Mouse (Mus musculus) E14TG2a.4 (cell line): Measurements from ENCODE around the gene Fbxl7.

Experiments
- H3K27me3 ChIP-seq: 2 replicates; pipeline ENCODE4 v1.6.1; 2014; ENCODE audit warnings: low read length, control low read depth; ENCODE audit not compliant: insufficient read depth
- H3K36me3 ChIP-seq: 2 replicates; pipeline ENCODE4 v1.6.1; 2014; ENCODE audit warnings: low read length, control low read depth; ENCODE audit not compliant: insufficient read depth
- H3K4me1 ChIP-seq: replicated peaks from 2 replicates; pipeline ENCODE4 v1.6.1; 2014; ENCODE audit warnings: low read depth, low read length, control low read depth
- H3K4me3 ChIP-seq: replicated peaks from 2 replicates; pipeline ENCODE4 v1.5.1; 2014; ENCODE audit warnings: mild to moderate bottlenecking, low read length
- H3K9me3 ChIP-seq: 2 replicates; pipeline ENCODE4 v1.6.1; 2014; ENCODE audit warnings: low read length, control low read depth
- CTCF ChIP-seq: conservative IDR thresholded peaks from 2 replicates; pipeline ENCODE4 v1.5.1; 2014; ENCODE audit warnings: low read length
- NANOG ChIP-seq: IDR thresholded peaks from 2 replicates; pipeline ENCODE4 v1.6.1; 2014; ENCODE audit warnings: borderline replicate concordance, low read length, mixed read lengths
- POU5F1 ChIP-seq: IDR thresholded peaks from 2 replicates; pipeline ENCODE4 v1.6.1; 2014; ENCODE audit warnings: low read length, borderline replicate concordance

Fbxl7 gene

GRCm38 (mm10) chr15:26842216-26842615, 53.2 kb downstream of the Fbxl7 start:
- Histone ChIP-seq H3K27me3 (no peaks in the 10 kb centered on the region), H3K4me3 (no peak overlapping the region)
- TF ChIP-seq NANOG (no peak), POU5F1 (no peak), CTCF (no peak)

GRCm38 (mm10) chr15:26838386-26838785, 57.0 kb downstream of the Fbxl7 start:
- H3K9me3 ChIP-seq: no peaks in the 10 kb centered on the region
- no peak for TF ChIP-seq POU5F1
- TF ChIP-seq CTCF: no peak
- no peak for TF ChIP-seq NANOG

More at GRCm38 (mm10) chr15:26842216-26842615, 53.2 kb downstream of the Fbxl7 start:
- Histone ChIP-seq H3K4me1 (no peaks in the 10 kb centered on the region), H3K36me3 (no peaks in the 10 kb centered on the region), H3K9me3 (peaks cover 4% of the 10 kb centered on the region)

GRCm38 (mm10) chr15:26837200-26837599, 58.2 kb downstream of the Fbxl7 start:
- no peak for TF ChIP-seq CTCF
- Histone ChIP-seq H3K36me3 (no peaks in the 10 kb centered on the region), H3K9me3 (no peaks in the 10 kb centered on the region), H3K27me3 (no peaks in the 10 kb centered on the region), H3K4me1 (no peaks in the 10 kb centered on the region; the same call in 1 of the 2 replicates), H3K4me3 (no peak overlapping the region)

More at GRCm38 (mm10) chr15:26838386-26838785, 57.0 kb downstream of the Fbxl7 start:
- Histone ChIP-seq H3K36me3 (no peaks in the 10 kb centered on the region), H3K4me3 (no peak overlapping the region), H3K27me3 (no peaks in the 10 kb centered on the region), H3K4me1 (no peaks in the 10 kb centered on the region; the same call in 1 of the 2 replicates)

GRCm38 (mm10) chr15:26834415-26834814, 61.0 kb downstream of the Fbxl7 start:
- no peak overlapping the region for H3K4me3 ChIP-seq
- TF ChIP-seq NANOG (no peak), CTCF (no peak), POU5F1 (no peak)

GRCm38 (mm10) chr15:26831141-26831540, 64.2 kb downstream of the Fbxl7 start:
- TF ChIP-seq NANOG: no peak
- TF ChIP-seq POU5F1: no peak
- TF ChIP-seq CTCF: no peak
- Histone ChIP-seq H3K9me3 (no peaks in the 10 kb centered on the region), H3K4me3 (no peak overlapping the region), H3K4me1 (no peaks in the 10 kb centered on the region), H3K27me3 (no peaks in the 10 kb centered on the region), H3K36me3 (no peaks in the 10 kb centered on the region)

More at GRCm38 (mm10) chr15:26834415-26834814, 61.0 kb downstream of the Fbxl7 start:
- H3K9me3 ChIP-seq: no peaks in the 10 kb centered on the region
- H3K36me3 ChIP-seq: no peaks in the 10 kb centered on the region
- H3K4me1 ChIP-seq: no peaks in the 10 kb centered on the region; the same call in 1 of the 2 replicates
- no peaks in the 10 kb centered on the region for H3K27me3 ChIP-seq

- no peaks in the 10 kb centered on the region for H3K9me3 ChIP-seq
- TF ChIP-seq NANOG: 0 out of 2 replicates have a peak, but pooled peaks have one; percentile 18
- no peak for TF ChIP-seq POU5F1
- TF ChIP-seq CTCF: no peak
- H3K27me3 ChIP-seq: no peaks in the 10 kb centered on the region
- no peaks in the 10 kb centered on the region for H3K36me3 ChIP-seq
- no peaks in the 10 kb centered on the region for H3K4me1 ChIP-seq
- no peak overlapping the region for H3K4me3 ChIP-seq
Observed at GRCm38 (mm10) chr15:26816931-26817330, 78.4 kb downstream of the Fbxl7 start.

- no peaks in the 10 kb centered on the region for H3K4me1 ChIP-seq
- H3K4me3 ChIP-seq: no peak overlapping the region
- no peak for TF ChIP-seq POU5F1
- no peak for TF ChIP-seq NANOG
- no peak for TF ChIP-seq CTCF
- no peaks in the 10 kb centered on the region for H3K27me3 ChIP-seq
- H3K9me3 ChIP-seq: no peaks in the 10 kb centered on the region
- H3K36me3 ChIP-seq: no peaks in the 10 kb centered on the region
Observed at GRCm38 (mm10) chr15:26812856-26813255, 82.5 kb downstream of the Fbxl7 start.

GRCm38 (mm10) chr15:26809569-26809968, 85.8 kb downstream of the Fbxl7 start:
- Histone ChIP-seq H3K27me3 (no peaks in the 10 kb centered on the region), H3K4me3 (no peak overlapping the region), H3K36me3 (no peaks in the 10 kb centered on the region), H3K9me3 (no peaks in the 10 kb centered on the region), H3K4me1 (no peaks in the 10 kb centered on the region)
- TF ChIP-seq NANOG (no peak), CTCF (no peak), POU5F1 (no peak)

- Histone ChIP-seq H3K4me1 (no peaks in the 10 kb centered on the region), H3K4me3 (no peak overlapping the region), H3K36me3 (no peaks in the 10 kb centered on the region), H3K9me3 (no peaks in the 10 kb centered on the region), H3K27me3 (no peaks in the 10 kb centered on the region)
- no peak for TF ChIP-seq POU5F1
- no peak for TF ChIP-seq CTCF
- TF ChIP-seq NANOG: no peak
Observed at GRCm38 (mm10) chr15:26804046-26804445, 91.3 kb downstream of the Fbxl7 start.
